Mouse (Mus musculus) forebrain, embryonic 12.5 days (tissue): ENCODE measurements around the gene Pip4k2b. TPM values are rescaled to one million over a fixed set of nuclear protein-coding genes. Genes with fewer than 3 reads are reported as not detected.

Experiments used
- ATAC-seq: fragments of 200-750 bp; cut with Nextera tagmentation; 2 replicates; pipeline ENCODE4 v1.8.0; 2017; ENCODE audit warnings: moderate TSS enrichment; ENCODE audit not compliant: low FRiP score
- H3K27ac ChIP-seq: fragments of 300-500 bp; sonication (generic); 2 replicates; pipeline ENCODE4 v1.5.1; 2016; ENCODE audit warnings: mild to moderate bottlenecking
- H3K27me3 ChIP-seq: fragments of 300-500 bp; sonication (generic); 2 replicates; pipeline ENCODE4 v1.6.1; 2016; ENCODE audit warnings: mild to moderate bottlenecking
- H3K36me3 ChIP-seq: fragments of 300-500 bp; sonication (generic); replicated peaks from 2 replicates; pipeline ENCODE4 v1.6.1; 2016; ENCODE audit warnings: mild to moderate bottlenecking
- H3K4me1 ChIP-seq: fragments of 300-500 bp; sonication (generic); 2 replicates; pipeline ENCODE4 v1.6.1; 2016
- H3K4me2 ChIP-seq: fragments of 300-500 bp; sonication (generic); 2 replicates; pipeline ENCODE4 v1.6.1; 2016; ENCODE audit warnings: mild to moderate bottlenecking, moderate library complexity
- H3K4me3 ChIP-seq: fragments of 300-500 bp; sonication (generic); replicated peaks from 2 replicates; pipeline ENCODE4 v1.5.1; 2016; ENCODE audit warnings: mild to moderate bottlenecking
- H3K9ac ChIP-seq: fragments of 300-500 bp; sonication (generic); 2 replicates; pipeline ENCODE4 v1.6.1; 2016; ENCODE audit warnings: mild to moderate bottlenecking
- H3K9me3 ChIP-seq: fragments of 300-500 bp; sonication (generic); 2 replicates; pipeline ENCODE4 v1.6.1; 2016
- WGBS: fragments of 180-500 bp; shearing (Covaris S2); methylation state at CpG from one replicate; pipeline ENCODE4 v1.1.7; 2016; 5-methylcytosine and 5-hydroxymethylcytosine counted together
- polyA plus RNA-seq: library from polyadenylated mRNA; unstranded; fragments of >200 nt; fragmentation: Nextera tagmentation; extraction: Ambion mirVana; gene quantifications from 2 replicates; pipeline ENCODE4 v1.2.1, GENCODE M21; 2016

Gene Pip4k2b
- polyA plus RNA-seq, 1 experiment from 2014 or later = 2.7 TPM

DNA sequence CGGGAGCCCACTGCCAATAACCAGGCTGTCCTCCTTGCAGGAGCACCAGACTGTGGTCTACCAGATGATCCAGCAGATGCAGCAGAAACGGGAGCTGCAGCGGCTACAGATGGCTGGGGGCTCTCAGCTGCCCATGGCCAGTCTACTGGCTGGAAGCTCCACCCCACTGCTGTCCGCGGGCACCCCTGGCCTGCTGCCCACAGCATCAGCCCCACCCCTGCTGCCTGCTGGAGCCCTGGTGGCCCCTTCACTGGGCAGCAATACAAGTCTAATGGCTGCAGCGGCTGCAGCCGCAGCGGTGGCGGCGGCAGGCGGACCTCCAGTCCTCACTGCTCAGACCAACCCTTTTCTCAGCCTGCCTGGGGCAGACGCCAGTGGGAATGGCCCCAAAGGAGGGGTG is 64.1 kb downstream of the Pip4k2b start:
- peaks cover 67% of the 10 kb centered on the region for H3K36me3 ChIP-seq
- H3K27me3 ChIP-seq = no peaks in the 10 kb centered on the region
- peak overlapping the region; percentile 8; the same call in 1 of the 2 replicates for H3K27ac ChIP-seq
- H3K4me1 ChIP-seq = peaks cover 35% of the 10 kb centered on the region
- H3K9me3 ChIP-seq = no peaks in the 10 kb centered on the region
- 0 out of 2 replicates have a peak overlapping the region, but pooled peaks have one; percentile 1 for H3K9ac ChIP-seq
- no peak for ATAC-seq
- no peak overlapping the region for H3K4me2 ChIP-seq
- no peak overlapping the region for H3K4me3 ChIP-seq
- 82% methylated on average over 12 of the region's 12 CpGs for WGBS

GRCm38 (mm10) chr11:97678301-97678700 is 66.2 kb downstream of the Pip4k2b start:
- 71% methylated on average over 12 of the region's 15 CpGs for WGBS

GRCm38 (mm10) chr11:97677842-97678241 is 66.7 kb downstream of the Pip4k2b start:
- Histone ChIP-seq H3K27ac (peak overlapping the region; percentile 43; the same call in 1 of the 2 replicates), H3K9me3 (no peaks in the 10 kb centered on the region), H3K9ac (peak overlapping the region; percentile 17; the same call in 1 of the 2 replicates), H3K27me3 (no peaks in the 10 kb centered on the region), H3K36me3 (peaks cover 88% of the 10 kb centered on the region), H3K4me1 (peaks cover 30% of the 10 kb centered on the region), H3K4me3 (no peak overlapping the region), H3K4me2 (no peak overlapping the region)
- 29% methylated on average over 8 of the region's 8 CpGs for WGBS
- no peak for ATAC-seq

More at GRCm38 (mm10) chr11:97678301-97678700, 66.2 kb downstream of the Pip4k2b start:
- Histone ChIP-seq H3K9me3 (no peaks in the 10 kb centered on the region), H3K27ac (peak overlapping the region; percentile 43; the same call in 1 of the 2 replicates), H3K27me3 (no peaks in the 10 kb centered on the region), H3K36me3 (peaks cover 84% of the 10 kb centered on the region), H3K4me1 (peaks cover 30% of the 10 kb centered on the region), H3K9ac (peak overlapping the region; percentile 17; the same call in 1 of the 2 replicates), H3K4me2 (no peak overlapping the region), H3K4me3 (no peak overlapping the region)
- no peak for ATAC-seq

DNA sequence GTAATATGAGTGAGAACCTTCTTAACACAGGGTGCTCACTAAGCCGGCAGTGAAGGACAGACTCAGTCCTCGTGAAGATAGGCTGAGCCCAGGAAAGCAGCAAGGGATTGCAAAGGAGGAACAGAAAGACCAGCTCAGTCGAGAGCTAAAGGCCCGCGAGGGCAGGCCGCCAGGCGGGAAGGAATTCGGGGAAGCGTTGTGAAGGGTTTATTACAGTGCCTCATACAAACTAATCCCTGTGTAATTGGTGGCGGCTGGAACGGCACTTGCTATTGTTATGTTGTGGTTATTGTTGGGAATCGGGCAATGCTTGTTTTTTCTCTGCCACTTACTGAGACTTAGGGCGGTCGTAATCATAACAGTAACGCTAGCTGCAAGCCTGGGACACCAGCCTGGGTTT is 67.1 kb downstream of the Pip4k2b start:
- H3K9ac ChIP-seq = 0 out of 2 replicates have a peak overlapping the region, but pooled peaks have one; percentile 1
- peaks cover 30% of the 10 kb centered on the region for H3K4me1 ChIP-seq
- H3K4me2 ChIP-seq = no peak overlapping the region
- H3K9me3 ChIP-seq = no peaks in the 10 kb centered on the region
- WGBS = 20% methylated on average over 15 of the region's 15 CpGs
- H3K36me3 ChIP-seq = peaks cover 92% of the 10 kb centered on the region
- peak overlapping the region; percentile 43 for H3K27ac ChIP-seq
- H3K27me3 ChIP-seq = no peaks in the 10 kb centered on the region
- ATAC-seq = no peak
- no peak overlapping the region for H3K4me3 ChIP-seq

DNA sequence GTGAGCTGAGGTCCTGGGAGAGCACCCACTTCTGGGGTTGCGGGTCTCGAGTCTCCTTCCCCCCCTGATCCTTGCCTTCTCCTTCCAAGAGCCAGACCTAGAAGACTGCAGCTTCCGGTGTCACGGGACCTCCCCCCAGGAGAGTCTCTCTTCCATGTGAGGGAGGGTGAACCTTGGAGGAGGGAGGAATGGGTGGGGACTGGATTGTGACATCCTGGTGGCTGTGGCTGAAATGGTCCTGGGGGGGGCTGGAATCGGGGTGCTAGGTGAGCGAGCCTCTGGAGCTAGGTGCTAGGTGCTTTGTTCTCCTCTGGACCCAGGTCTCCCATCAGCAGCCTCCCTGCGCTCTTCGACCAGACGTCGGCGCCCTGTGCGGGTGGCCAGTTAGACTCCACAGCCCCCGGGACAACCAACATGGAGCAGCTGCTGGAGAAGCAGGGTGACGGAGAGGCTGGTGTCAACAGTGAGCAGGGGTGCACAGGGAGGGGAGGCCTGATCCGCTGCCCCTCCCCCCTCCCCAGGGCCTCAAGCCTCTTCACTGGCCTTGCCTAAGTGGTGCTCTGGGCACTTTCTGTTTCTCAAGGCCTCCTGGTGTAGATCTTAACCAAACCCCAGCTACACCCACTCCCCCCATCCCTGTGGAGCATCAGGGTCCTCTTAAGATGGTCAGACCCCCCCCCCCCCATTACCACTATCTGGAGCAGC is 68.3 kb downstream of the Pip4k2b start:
- H3K9me3 ChIP-seq = no peaks in the 10 kb centered on the region

DNA sequence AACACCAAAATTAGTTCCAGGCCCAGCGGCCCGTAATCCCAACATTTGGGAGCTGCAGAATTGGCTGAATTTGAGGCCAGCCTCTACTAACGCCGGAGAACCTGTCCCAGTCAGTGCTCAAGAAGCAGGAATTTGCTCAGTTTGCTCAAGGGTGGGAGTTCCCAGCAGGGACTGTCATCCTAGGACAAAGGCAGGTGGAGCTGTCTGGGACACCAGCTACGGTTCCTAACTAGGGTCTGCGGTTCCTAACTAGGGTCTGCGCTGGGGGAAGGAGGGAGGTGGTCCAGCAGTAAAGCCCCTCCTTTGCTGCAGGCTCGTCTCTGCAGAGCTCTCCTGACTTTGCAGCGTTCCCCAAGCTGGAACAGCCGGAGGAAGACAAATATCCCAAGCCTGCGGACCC is 71.4 kb downstream of the Pip4k2b start:
- Histone ChIP-seq H3K27me3 (no peaks in the 10 kb centered on the region), H3K36me3 (peaks cover 92% of the 10 kb centered on the region), H3K27ac (no peak overlapping the region), H3K4me1 (peaks cover 49% of the 10 kb centered on the region), H3K4me3 (no peak overlapping the region), H3K9ac (no peak overlapping the region), H3K9me3 (no peaks in the 10 kb centered on the region), H3K4me2 (no peak overlapping the region)
- 78% methylated on average over 11 of the region's 11 CpGs for WGBS
- no peak for ATAC-seq

More for the DNA sequence above, 68.3 kb downstream of the Pip4k2b start:
- Histone ChIP-seq H3K27ac (no peak overlapping the region), H3K4me3 (no peak overlapping the region), H3K27me3 (no peaks in the 10 kb centered on the region), H3K9ac (0 out of 2 replicates have a peak overlapping the region, but pooled peaks have one; percentile 1), H3K4me1 (peaks cover 30% of the 10 kb centered on the region), H3K4me2 (no peak overlapping the region), H3K36me3 (peaks cover 92% of the 10 kb centered on the region)
- WGBS = 81% methylated on average over 15 of the region's 15 CpGs
- ATAC-seq = no peak

GRCm38 (mm10) chr11:97671177-97671527 is 73.4 kb downstream of the Pip4k2b start:
- ATAC-seq = no peak
- no peaks in the 10 kb centered on the region for H3K9me3 ChIP-seq
- H3K27ac ChIP-seq = no peak overlapping the region
- H3K36me3 ChIP-seq = peaks cover 94% of the 10 kb centered on the region
- no peaks in the 10 kb centered on the region for H3K27me3 ChIP-seq
- no peak overlapping the region for H3K9ac ChIP-seq
- H3K4me1 ChIP-seq = peaks cover 29% of the 10 kb centered on the region
- H3K4me3 ChIP-seq = no peak overlapping the region
- no peak overlapping the region for H3K4me2 ChIP-seq
- WGBS = 31% methylated on average over 2 of the region's 2 CpGs

GRCm38 (mm10) chr11:97670234-97671176 is 74.0 kb downstream of the Pip4k2b start:
- Histone ChIP-seq H3K9ac (peak overlapping the region; percentile 22; the same call in 1 of the 2 replicates), H3K9me3 (no peaks in the 10 kb centered on the region), H3K4me2 (no peak overlapping the region), H3K4me3 (no peak overlapping the region), H3K36me3 (peaks cover 95% of the 10 kb centered on the region), H3K4me1 (peaks cover 26% of the 10 kb centered on the region), H3K27me3 (no peaks in the 10 kb centered on the region), H3K27ac (peak overlapping the region; percentile 65)
- 60% methylated on average over 13 of the region's 13 CpGs for WGBS
- no peak for ATAC-seq

- H3K4me1 ChIP-seq = peaks cover 31% of the 10 kb centered on the region
- no peaks in the 10 kb centered on the region for H3K9me3 ChIP-seq
- H3K36me3 ChIP-seq = peaks cover 91% of the 10 kb centered on the region
- ATAC-seq = peak; percentile 33; the same call in 1 of the 2 replicates
- H3K4me2 ChIP-seq = no peak overlapping the region
- H3K4me3 ChIP-seq = no peak overlapping the region
- H3K9ac ChIP-seq = peak overlapping the region; percentile 22; the same call in 1 of the 2 replicates
- H3K27ac ChIP-seq = peak overlapping the region; percentile 65; the same call in 1 of the 2 replicates
- no peaks in the 10 kb centered on the region for H3K27me3 ChIP-seq
- WGBS = 29% methylated on average over 5 of the region's 6 CpGs
Measured at GRCm38 (mm10) chr11:97669829-97670228, 74.7 kb downstream of the Pip4k2b start.

DNA sequence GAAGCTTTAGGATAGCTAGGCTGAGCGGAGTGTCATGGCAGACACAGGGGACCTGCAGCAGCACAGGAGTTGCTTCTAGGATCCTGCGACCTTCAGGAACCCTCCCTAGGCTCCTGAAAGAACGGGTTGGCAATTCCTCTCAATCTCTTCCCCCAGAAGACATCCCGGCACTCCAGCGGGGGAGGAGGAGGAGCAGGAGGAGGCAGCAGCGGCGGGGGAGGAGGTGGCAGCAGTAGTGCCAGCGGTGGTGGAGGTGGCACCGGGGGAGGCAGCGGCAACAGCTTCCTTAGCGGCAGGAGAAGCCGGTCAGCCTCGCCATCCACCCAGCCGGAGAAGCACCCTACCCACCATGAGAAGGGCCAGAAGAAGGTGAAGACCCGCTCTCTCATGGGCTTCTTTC is 75.2 kb downstream of the Pip4k2b start:
- H3K9me3 ChIP-seq = no peaks in the 10 kb centered on the region
- peaks cover 86% of the 10 kb centered on the region for H3K36me3 ChIP-seq
- WGBS = 53% methylated on average over 15 of the region's 15 CpGs
- H3K4me3 ChIP-seq = no peak overlapping the region
- no peaks in the 10 kb centered on the region for H3K27me3 ChIP-seq
- no peak overlapping the region for H3K4me2 ChIP-seq
- peaks cover 36% of the 10 kb centered on the region for H3K4me1 ChIP-seq
- H3K9ac ChIP-seq = peak overlapping the region; percentile 33; the same call in 1 of the 2 replicates
- peak overlapping the region; percentile 65 for H3K27ac ChIP-seq
- ATAC-seq = no peak

DNA sequence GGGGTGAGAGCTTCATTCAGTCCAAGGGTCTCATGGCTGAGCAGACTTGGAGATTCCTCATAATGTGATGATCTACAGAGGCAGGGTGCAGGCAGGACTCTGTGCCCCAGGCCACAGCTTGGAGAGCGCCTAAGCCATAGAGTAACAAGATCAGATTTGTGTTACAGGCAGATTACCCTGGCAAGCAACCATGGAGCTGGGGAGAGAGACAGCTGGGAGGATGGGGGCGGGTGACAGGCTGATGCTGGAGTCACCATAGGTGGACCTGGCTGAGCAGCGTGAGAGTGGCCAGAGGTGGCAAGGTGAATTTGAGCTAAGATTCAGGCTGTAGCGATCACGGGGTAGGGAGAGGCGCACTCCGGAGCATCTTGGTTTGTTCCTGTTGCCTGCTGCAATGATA is 76.3 kb downstream of the Pip4k2b start:
- Histone ChIP-seq H3K27ac (no peak overlapping the region), H3K4me2 (no peak overlapping the region), H3K9me3 (no peaks in the 10 kb centered on the region), H3K27me3 (no peaks in the 10 kb centered on the region), H3K4me3 (no peak overlapping the region), H3K9ac (no peak overlapping the region), H3K36me3 (peaks cover 75% of the 10 kb centered on the region), H3K4me1 (peaks cover 40% of the 10 kb centered on the region)
- WGBS = 91% methylated on average over 7 of the region's 7 CpGs
- ATAC-seq = no peak

- Histone ChIP-seq H3K4me1 (peaks cover 50% of the 10 kb centered on the region), H3K4me2 (no peak overlapping the region), H3K36me3 (peaks cover 62% of the 10 kb centered on the region), H3K27ac (no peak overlapping the region), H3K27me3 (peaks cover 9% of the 10 kb centered on the region), H3K4me3 (no peak overlapping the region), H3K9me3 (no peaks in the 10 kb centered on the region), H3K9ac (no peak overlapping the region)
- 92% methylated on average over 15 of the region's 15 CpGs for WGBS
- no peak for ATAC-seq
Measured at GRCm38 (mm10) chr11:97666794-97667193, 77.7 kb downstream of the Pip4k2b start.
